Mouse (Mus musculus) spleen, adult 2 months (tissue): ENCODE results near the gene Camsap1. TPM values are rescaled to one million over a fixed set of nuclear protein-coding genes. Genes with fewer than 3 reads are reported as not detected.
A peak's percentile ranks its signal among the peaks of the same experiment; 100 is the strongest.

Source experiments
- DNase-seq, 2 experiments: peaks; one replicate each; pipeline versions ENCODE4 v3.0.0 to v3.0.0-alpha.2; 2012 to 2021; ENCODE audit warnings: low spot score in 2 of 2, low read depth in 1 of 2
- H3K27ac ChIP-seq: fragments of 200-500 bp; 2 replicates; pipeline ENCODE4 v1.5.1; 2012; ENCODE audit warnings: low read length, inconsistent platforms; ENCODE audit not compliant: insufficient read depth
- H3K27me3 ChIP-seq: fragments of 200-500 bp; 2 replicates; pipeline ENCODE4 v1.6.1; 2012; ENCODE audit warnings: mild to moderate bottlenecking, moderate library complexity, low read length, inconsistent platforms; ENCODE audit not compliant: control insufficient read depth, insufficient read depth
- H3K36me3 ChIP-seq: fragments of 200-500 bp; 2 replicates; pipeline ENCODE4 v1.6.1; 2012; ENCODE audit warnings: mild to moderate bottlenecking, low read length, inconsistent platforms; ENCODE audit not compliant: control insufficient read depth, insufficient read depth
- H3K4me1 ChIP-seq: fragments of 200-500 bp; 2 replicates; pipeline ENCODE4 v1.6.1; 2011; ENCODE audit warnings: inconsistent platforms; ENCODE audit not compliant: control insufficient read depth, insufficient read depth, insufficient read length
- H3K4me3 ChIP-seq: fragments of 200-500 bp; 2 replicates; pipeline ENCODE4 v1.5.1; 2011; ENCODE audit warnings: mild to moderate bottlenecking, inconsistent platforms; ENCODE audit not compliant: insufficient read depth, insufficient read length; ENCODE audit errors: extremely low read depth
- CTCF ChIP-seq: fragments of 200-500 bp; IDR thresholded peaks from 2 replicates; pipeline ENCODE4 v1.5.1; 2011; ENCODE audit warnings: mild to moderate bottlenecking, inconsistent platforms; ENCODE audit not compliant: insufficient read depth, insufficient read length, insufficient replicate concordance; ENCODE audit errors: extremely low read depth
- POLR2A ChIP-seq: fragments of 200-500 bp; IDR thresholded peaks from 2 replicates; pipeline ENCODE4 v1.6.1; 2011; ENCODE audit warnings: low read depth, low read length, inconsistent platforms
- WGBS: fragments of 180-500 bp; shearing (Covaris S2); methylation state at CpG from one replicate; pipeline ENCODE4 v1.1.7; 2018; 5-methylcytosine and 5-hydroxymethylcytosine counted together
- polyA plus RNA-seq: library from polyadenylated mRNA; depleted of rRNA; stranded (reverse); fragments of >200 nt; gene quantifications from 2 replicates; pipeline ENCODE4 v1.2.3, GENCODE M21; 2012

The Camsap1 gene
- polyA plus RNA-seq, 1 experiment: 6.5 TPM

GRCm38 (mm10) chr2:26020714-26021560 lies 37.9 kb upstream of the Camsap1 start:
- H3K4me3 ChIP-seq: peak overlapping the region; percentile 76
- peaks cover 4% of the 10 kb centered on the region; the same call in 1 of the 2 replicates for H3K4me1 ChIP-seq
- TF ChIP-seq POLR2A (no peak), CTCF (no peak)
- 2% methylated on average over 38 of the region's 38 CpGs for WGBS
- H3K27ac ChIP-seq: peak overlapping the region; percentile 85
- DNase-seq: peak in 1 of 2 experiments; percentile 26
- H3K27me3 ChIP-seq: no peaks in the 10 kb centered on the region
- H3K36me3 ChIP-seq: peaks cover 3% of the 10 kb centered on the region; the same call in 1 of the 2 replicates

GRCm38 (mm10) chr2:26019923-26020322 lies 36.8 kb upstream of the Camsap1 start:
- peak overlapping the region; percentile 20; the same call in 1 of the 2 replicates for H3K4me3 ChIP-seq
- no peak overlapping the region for H3K27ac ChIP-seq
- peaks cover 4% of the 10 kb centered on the region; the same call in 1 of the 2 replicates for H3K4me1 ChIP-seq
- H3K27me3 ChIP-seq: no peaks in the 10 kb centered on the region
- peaks cover 5% of the 10 kb centered on the region; the same call in 1 of the 2 replicates for H3K36me3 ChIP-seq
- 81% methylated on average over 3 of the region's 3 CpGs for WGBS
- no peak for DNase-seq
- TF ChIP-seq CTCF: no peak
- TF ChIP-seq POLR2A: no peak

- TF ChIP-seq POLR2A (no peak), CTCF (no peak)
- no peak overlapping the region for H3K4me3 ChIP-seq
- no peaks in the 10 kb centered on the region for H3K27me3 ChIP-seq
- no peak overlapping the region for H3K27ac ChIP-seq
- H3K4me1 ChIP-seq: peaks cover 4% of the 10 kb centered on the region; the same call in 1 of the 2 replicates
- WGBS: 70% methylated on average over 4 of the region's 4 CpGs
- DNase-seq: no peak
- peaks cover 11% of the 10 kb centered on the region for H3K36me3 ChIP-seq
Observed at GRCm38 (mm10) chr2:26017326-26017725, 34.2 kb upstream of the Camsap1 start.

GRCm38 (mm10) chr2:26013674-26014073 lies 30.6 kb upstream of the Camsap1 start:
- Histone ChIP-seq H3K36me3 (peaks cover 30% of the 10 kb centered on the region), H3K27me3 (no peaks in the 10 kb centered on the region), H3K4me3 (no peak overlapping the region), H3K4me1 (no peaks in the 10 kb centered on the region), H3K27ac (no peak overlapping the region)
- WGBS: 87% methylated on average over 3 of the region's 3 CpGs
- TF ChIP-seq POLR2A: no peak
- TF ChIP-seq CTCF: no peak
- no peak for DNase-seq

- no peaks in the 10 kb centered on the region for H3K4me1 ChIP-seq
- H3K4me3 ChIP-seq: no peak overlapping the region
- no peaks in the 10 kb centered on the region for H3K27me3 ChIP-seq
- peaks cover 48% of the 10 kb centered on the region for H3K36me3 ChIP-seq
- no peak for DNase-seq
- H3K27ac ChIP-seq: no peak overlapping the region
- no peak for TF ChIP-seq POLR2A
- TF ChIP-seq CTCF: no peak
- 78% methylated on average over 1 of the region's 1 CpGs for WGBS
Observed at GRCm38 (mm10) chr2:26011420-26011819, 28.3 kb upstream of the Camsap1 start.

GRCm38 (mm10) chr2:26002001-26002400 lies 18.9 kb upstream of the Camsap1 start:
- no peak overlapping the region for H3K4me3 ChIP-seq
- no peaks in the 10 kb centered on the region for H3K27me3 ChIP-seq
- peaks cover 38% of the 10 kb centered on the region for H3K36me3 ChIP-seq
- H3K27ac ChIP-seq: no peak overlapping the region
- no peak for TF ChIP-seq CTCF
- no peak for TF ChIP-seq POLR2A
- 98% methylated on average over 2 of the region's 2 CpGs for WGBS
- no peak for DNase-seq
- no peaks in the 10 kb centered on the region for H3K4me1 ChIP-seq

GRCm38 (mm10) chr2:26001136-26001535 lies 18.1 kb upstream of the Camsap1 start:
- no peak overlapping the region for H3K27ac ChIP-seq
- 94% methylated on average over 5 of the region's 5 CpGs for WGBS
- TF ChIP-seq CTCF (no peak), POLR2A (no peak)
- DNase-seq: no peak
- H3K4me3 ChIP-seq: no peak overlapping the region
- H3K4me1 ChIP-seq: no peaks in the 10 kb centered on the region
- H3K36me3 ChIP-seq: peaks cover 33% of the 10 kb centered on the region
- no peaks in the 10 kb centered on the region for H3K27me3 ChIP-seq
